Mouse (Mus musculus): ENCODE results near the gene Mvp.

The Mvp gene

GRCm38 (mm10) chr7:127019306-127019960 is 5.0 kb upstream of the Mvp start:
- no peak for DNase-seq (ENCODE audit: low spot score in 2 of 2)

- DNase-seq (ENCODE audit: low spot score in 2 of 2): no peak
Observed at GRCm38 (mm10) chr7:127018416-127019305, 4.2 kb upstream of the Mvp start.

GRCm38 (mm10) chr7:127017950-127018345 is 3.5 kb upstream of the Mvp start:
- DNase-seq (ENCODE audit: low spot score in 2 of 2): no peak

- DNase-seq (ENCODE audit: low spot score in 2 of 2): peak; percentile 95 to 96
Observed at GRCm38 (mm10) chr7:127016971-127017949, 2.8 kb upstream of the Mvp start, which contains the start of gene Pagr1a. Pagr1a (minus strand) TSS chr7:127017352.

GRCm38 (mm10) chr7:127016486-127016938 is 2.1 kb upstream of the Mvp start:
- DNase-seq (ENCODE audit: low spot score in 2 of 2): no peak

- no peak for DNase-seq (ENCODE audit: low spot score in 2 of 2)
Observed at GRCm38 (mm10) chr7:127016481-127016485, 1.9 kb upstream of the Mvp start, which contains the start of gene Pagr1b. Pagr1b (minus strand) TSS chr7:127016484.

GRCm38 (mm10) chr7:127016081-127016480 is 1.7 kb upstream of the Mvp start:
- no peak for DNase-seq (ENCODE audit: low spot score in 2 of 2)

GRCm38 (mm10) chr7:127014993-127015392 is 572 bp upstream of the Mvp start:
- DNase-seq (ENCODE audit: low spot score in 2 of 2): no peak

GRCm38 (mm10) chr7:127013385-127013784 is 1.0 kb downstream of the Mvp start:
- no peak for DNase-seq (ENCODE audit: low spot score in 2 of 2)

- no peak for DNase-seq (ENCODE audit: low spot score in 2 of 2)
Observed at GRCm38 (mm10) chr7:127012845-127013244, 1.6 kb downstream of the Mvp start.

- DNase-seq (ENCODE audit: low spot score in 2 of 2): no peak
Observed at GRCm38 (mm10) chr7:127012374-127012773, 2.0 kb downstream of the Mvp start.

GRCm38 (mm10) chr7:127011717-127012116 is 2.7 kb downstream of the Mvp start:
- no peak for DNase-seq (ENCODE audit: low spot score in 2 of 2)

- no peak for DNase-seq (ENCODE audit: low spot score in 2 of 2)
Observed at GRCm38 (mm10) chr7:127011051-127011450, 3.4 kb downstream of the Mvp start.

GRCm38 (mm10) chr7:127009307-127010085 is 4.9 kb downstream of the Mvp start:
- no peak for DNase-seq (ENCODE audit: low spot score in 2 of 2)

- peak in 1 of 2 experiments; percentile 41 for DNase-seq (ENCODE audit: low spot score in 2 of 2)
Observed at GRCm38 (mm10) chr7:127008239-127009019, 6.0 kb downstream of the Mvp start.

- DNase-seq (ENCODE audit: low spot score in 2 of 2): no peak
Observed at GRCm38 (mm10) chr7:127007313-127008024, 7.0 kb downstream of the Mvp start.

GRCm38 (mm10) chr7:127004122-127004875 is 10.1 kb downstream of the Mvp start:
- no peak for DNase-seq (ENCODE audit: low spot score in 2 of 2)

GRCm38 (mm10) chr7:127003620-127004019 is 10.8 kb downstream of the Mvp start:
- DNase-seq (ENCODE audit: low spot score in 2 of 2): no peak

- no peak for DNase-seq (ENCODE audit: low spot score in 2 of 2)
Observed at GRCm38 (mm10) chr7:126999568-126999967, 14.9 kb downstream of the Mvp start.
